Mouse (Mus musculus) embryonic fibroblast, embryonic 13.5 days (primary cell): ENCODE measurements around the gene Sgk1.

Source experiments
- CTCF ChIP-seq: IDR thresholded peaks from 2 replicates; pipeline ENCODE4 v1.5.1; 2011; ENCODE audit warnings: mild to moderate bottlenecking, control low read depth, low read length, moderate library complexity, borderline replicate concordance; ENCODE audit not compliant: insufficient read depth
- POLR2A ChIP-seq: IDR thresholded peaks from 2 replicates; pipeline ENCODE4 v1.6.1; 2011; ENCODE audit warnings: low read depth, mild to moderate bottlenecking, control low read depth, low read length, moderate library complexity

DNA sequence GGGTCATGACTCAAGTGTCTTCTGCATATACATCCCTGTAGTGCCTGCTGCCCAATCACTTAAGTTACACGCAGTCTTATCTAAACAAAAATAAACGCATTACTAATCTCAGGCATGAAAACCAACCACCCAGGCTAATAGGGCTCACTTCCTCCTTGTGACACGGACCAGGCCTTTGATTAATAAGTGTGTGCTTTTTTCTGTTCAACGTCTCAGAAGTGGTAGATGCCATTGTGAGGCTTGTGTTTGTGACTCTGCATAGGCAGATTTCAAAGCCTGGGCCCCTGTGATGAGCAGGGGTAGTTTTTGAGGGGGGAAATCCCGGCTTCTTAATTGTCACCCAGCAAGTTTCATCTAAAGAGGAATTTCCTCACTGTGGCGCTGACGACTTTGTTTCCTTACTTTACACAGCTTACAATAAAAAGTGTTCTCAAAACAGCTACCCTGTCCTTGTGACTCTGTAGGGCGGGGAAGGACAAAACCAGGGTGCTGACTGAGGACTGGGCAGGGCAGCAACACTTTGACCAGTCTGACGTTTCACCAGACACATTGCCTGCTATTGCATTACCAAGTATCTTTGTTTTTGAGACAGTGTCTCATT, 64.9 kb downstream of the Sgk1 start:
- no peak for TF ChIP-seq CTCF
- no peak for TF ChIP-seq POLR2A
